Mouse (Mus musculus): ENCODE results near the gene Ccdc141.
"Not testable (repeated sequence)": the region's sequence is repeated elsewhere in the genome, so short reads cannot be mapped to it uniquely, and the experiment has no call there.

Gene Ccdc141

DNA sequence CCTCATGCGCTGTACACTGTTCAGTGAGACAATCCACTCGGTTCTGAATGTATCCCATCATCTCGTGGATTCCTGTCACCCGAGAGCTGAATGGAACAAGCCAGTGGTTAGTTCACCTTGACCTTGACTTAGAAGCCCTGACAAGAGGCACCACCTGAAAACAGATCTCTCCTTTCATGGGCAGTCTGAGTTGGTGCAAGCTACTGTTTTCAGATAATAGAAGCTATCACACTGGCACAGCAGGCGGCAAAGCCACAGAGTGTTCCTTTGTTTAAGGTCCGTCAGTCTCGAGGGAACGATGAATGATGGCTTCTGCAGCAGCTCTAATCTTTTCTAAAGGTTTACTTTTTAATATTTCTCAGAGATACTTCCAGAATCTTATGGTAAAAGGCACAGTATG, 110.8 kb downstream of the Ccdc141 start:
- no peak for DNase-seq (ENCODE audit: low read depth)

DNA sequence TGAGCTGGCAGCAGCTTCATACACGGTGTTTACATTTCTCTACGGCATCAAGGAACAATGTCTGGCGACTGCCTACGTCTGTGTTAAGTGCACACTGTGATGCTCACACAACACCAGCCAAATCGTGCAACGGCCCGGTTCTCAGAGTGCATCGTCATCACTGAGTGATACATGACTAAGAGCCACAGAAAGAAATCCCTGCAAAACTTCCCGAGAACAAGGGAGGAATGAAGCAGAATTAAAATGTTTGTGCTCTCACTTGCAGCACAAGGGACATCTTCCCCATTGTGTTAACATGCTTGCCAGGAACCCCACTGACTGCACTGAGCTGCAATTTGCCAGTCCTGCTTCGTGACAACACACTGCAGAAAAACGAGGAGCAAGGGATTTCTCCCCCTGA, 114.1 kb downstream of the Ccdc141 start:
- no peak for DNase-seq (ENCODE audit: low read depth)

GRCm38 (mm10) chr2:77042912-77043311, 127.5 kb downstream of the Ccdc141 start:
- DNase-seq (ENCODE audit: low read depth), result no peak

DNA sequence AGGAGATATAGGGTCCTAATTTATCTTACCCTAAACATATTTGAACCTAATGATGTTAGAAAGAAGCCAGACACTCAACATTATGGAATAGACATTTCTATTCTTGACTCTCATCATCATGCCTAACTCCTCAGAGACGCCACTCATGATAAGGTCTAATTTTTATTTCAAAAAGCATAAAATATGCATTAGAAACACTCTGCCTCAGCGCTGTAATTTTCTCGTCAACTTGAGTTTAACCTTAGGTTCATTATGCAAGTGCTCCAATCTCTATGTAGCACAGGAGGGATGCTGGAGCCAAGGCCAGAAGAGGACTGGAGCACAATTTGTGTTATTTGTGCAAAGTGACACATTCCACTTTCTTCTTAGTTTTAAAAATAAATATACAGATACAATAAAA, 130.8 kb downstream of the Ccdc141 start:
- DNase-seq (ENCODE audit: low read depth), result no peak

- no peak for DNase-seq (ENCODE audit: low read depth)
These were observed 131.2 kb downstream of the Ccdc141 start for GRCm38 (mm10) chr2:77039281-77039680.

DNA sequence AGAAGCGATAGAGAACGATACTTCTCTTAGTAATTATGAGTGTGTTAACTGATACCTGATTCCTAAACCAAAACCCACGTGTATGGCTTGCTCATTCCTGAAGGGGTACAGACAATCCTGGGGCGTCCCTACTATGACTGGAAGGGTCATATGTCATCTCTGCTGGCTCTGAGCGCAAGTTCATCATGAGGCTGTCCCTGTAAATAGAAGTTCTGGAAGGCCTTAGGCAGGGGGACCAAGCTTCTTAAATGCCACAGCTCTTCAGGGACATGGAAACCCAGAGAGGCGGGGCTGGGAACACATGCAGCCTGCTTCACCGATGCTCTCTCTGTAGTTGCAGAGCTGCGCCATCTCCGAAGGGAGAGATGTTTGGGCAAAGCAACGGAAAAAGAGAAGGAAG, 133.2 kb downstream of the Ccdc141 start:
- DNase-seq (ENCODE audit: low read depth), result no peak

DNA sequence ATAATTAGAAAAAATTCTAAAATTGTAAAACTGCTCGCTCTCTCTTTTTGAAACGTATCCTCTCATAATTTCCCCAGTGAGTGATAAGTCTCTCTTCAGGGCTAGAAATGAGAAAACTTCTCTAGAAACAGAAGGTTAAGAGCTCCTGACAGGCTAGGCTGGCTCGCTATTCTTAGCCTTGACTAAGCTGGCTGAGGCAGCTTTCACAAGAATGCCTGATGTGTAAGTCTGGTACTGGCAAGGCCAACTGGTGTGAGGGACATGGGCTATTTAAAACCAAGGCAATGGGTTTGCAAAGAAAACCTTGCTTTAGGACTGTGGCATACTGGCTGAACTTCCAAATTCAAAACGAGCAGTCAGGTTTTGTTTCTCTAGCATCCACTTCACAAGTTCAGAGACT, 136.3 kb downstream of the Ccdc141 start:
- no peak for DNase-seq (ENCODE audit: low read depth)

DNA sequence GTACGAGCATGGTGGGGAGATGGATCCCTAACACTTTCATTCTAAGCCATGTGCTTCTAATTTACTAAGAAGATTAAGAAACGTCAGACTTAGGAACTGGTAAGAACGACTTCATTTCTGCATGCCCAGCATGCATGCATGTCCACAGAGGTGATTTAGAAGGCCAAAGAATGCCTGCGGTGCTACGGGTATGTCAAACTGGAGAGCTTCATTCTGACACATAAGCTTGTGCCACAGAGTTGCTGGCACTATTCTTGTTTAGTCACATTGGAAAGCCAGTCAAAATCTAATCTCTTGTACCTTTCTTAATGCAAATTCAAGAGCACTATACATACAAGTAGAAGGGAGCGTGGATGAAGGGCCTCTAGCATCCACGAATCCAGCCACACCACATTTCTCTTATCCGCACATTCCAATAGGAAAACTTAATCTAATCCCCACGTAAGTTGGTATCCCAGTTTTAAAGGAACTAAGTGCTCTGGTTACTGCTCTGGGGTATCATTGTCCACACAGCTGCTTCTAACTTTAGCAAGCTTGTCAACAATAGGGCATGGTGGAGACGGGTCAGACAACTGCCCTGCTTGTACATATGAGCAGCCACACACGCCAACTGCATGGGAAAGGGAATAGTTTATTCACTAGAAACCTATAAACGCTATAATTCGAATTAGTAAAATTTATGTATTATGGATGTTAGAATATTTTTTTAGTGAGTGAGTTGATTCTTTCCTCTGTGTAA, 136.9 kb downstream of the Ccdc141 start:
- DNase-seq (ENCODE audit: low read depth), result no peak

GRCm38 (mm10) chr2:77020649-77021048, 149.8 kb downstream of the Ccdc141 start:
- DNase-seq (ENCODE audit: low read depth), result no peak

DNA sequence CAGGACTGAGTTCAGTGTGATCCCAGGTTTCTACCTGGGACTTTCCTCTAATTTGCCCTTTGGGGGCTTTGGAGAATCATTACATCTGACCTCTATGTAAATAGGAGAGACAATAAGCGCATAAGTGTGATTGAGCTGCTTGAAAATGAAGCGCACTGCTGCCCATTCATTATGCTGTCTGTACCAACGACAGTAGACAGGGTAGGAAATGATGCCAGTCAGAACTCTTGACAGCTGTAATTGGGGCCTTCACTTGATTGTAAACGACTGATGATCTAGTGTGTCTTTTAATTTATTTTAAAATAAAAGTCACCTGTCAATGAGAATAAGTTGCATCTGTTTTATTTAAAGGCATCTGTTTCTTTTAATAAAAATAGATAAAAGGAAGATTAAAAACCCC, 152.7 kb downstream of the Ccdc141 start:
- no peak for DNase-seq (ENCODE audit: low read depth)

DNA sequence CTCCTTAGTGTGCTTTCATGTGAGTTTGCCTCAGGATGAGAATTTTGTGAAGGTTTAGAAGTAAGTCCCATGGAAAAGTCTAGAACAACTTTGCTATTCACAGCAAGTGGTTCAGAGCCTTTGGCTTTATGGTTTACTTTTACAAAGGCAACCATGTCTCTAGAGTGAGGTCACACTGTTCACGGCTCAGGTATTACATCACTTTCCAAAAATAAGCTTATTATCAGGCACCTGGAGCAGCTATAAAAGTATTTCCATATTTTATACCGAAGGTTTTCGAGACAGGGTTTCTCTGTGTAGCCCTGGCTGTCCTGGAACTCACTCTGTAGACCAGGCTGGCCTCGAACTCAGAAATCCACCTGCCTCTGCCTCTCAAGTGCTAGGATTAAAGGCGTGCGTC, 157.0 kb downstream of the Ccdc141 start:
- not testable (repeated sequence) for DNase-seq (ENCODE audit: low read depth)

- DNase-seq (ENCODE audit: low read depth), result no peak
These were observed 158.5 kb downstream of the Ccdc141 start for GRCm38 (mm10) chr2:77011981-77012380.

DNA sequence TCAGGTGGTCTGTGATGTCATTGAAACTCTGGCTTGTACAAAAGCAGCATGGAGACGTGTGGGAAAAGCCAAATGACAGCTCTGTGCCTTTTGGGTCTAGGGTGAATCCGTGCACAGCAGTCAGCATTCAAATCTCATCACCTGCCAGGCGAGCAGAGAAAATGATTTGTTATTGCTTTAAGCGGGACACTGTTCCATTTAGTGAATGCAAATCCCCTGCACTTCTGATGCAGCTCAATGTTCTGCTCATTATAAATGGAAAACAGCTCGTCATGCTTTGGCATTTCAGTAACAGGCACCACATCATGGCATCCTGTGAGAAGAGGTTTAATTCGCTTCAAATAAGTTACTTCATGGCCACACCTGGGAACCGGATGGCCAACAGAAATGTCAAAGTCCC, 163.4 kb downstream of the Ccdc141 start:
- DNase-seq (ENCODE audit: low read depth), result no peak

DNA sequence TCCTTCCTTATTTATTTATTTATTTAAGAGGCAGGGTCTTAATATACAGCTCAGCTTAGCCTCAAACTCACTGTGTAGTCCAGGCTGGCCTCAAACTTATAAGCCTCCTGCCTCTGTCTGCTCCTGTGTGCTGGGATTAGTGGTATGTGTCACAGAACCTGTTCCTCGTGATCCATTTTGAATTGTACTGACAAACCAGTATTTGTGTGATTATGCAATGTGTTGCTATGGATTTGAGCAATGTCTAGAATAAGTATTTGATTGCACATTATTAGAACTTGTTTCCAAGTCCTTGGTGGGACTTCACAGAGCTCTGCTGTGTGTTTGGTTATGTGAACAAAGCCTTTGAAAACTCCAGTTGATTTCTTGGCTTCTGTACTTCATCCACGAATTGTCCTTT, 167.3 kb downstream of the Ccdc141 start:
- DNase-seq (ENCODE audit: low read depth), result no peak

DNA sequence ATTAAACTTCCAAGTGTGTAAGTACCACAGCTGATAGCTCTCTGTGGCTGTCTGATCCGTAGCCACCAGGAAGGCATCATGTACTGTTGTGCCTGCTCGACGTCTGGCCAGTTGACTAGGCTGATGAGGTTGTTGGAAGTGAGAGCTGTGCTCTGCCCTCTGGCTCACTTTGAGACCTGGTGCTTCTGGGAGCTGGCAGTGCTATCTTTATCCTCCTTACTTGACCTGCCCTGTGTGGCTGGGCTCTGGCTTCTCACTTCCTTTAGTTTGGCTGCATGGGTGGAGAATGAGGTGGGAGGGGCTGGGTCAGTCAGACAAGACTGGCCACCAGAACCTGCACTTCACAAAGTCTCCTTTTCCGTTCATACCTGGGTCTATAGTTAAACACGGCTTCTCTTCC, 172.1 kb downstream of the Ccdc141 start:
- no peak for DNase-seq (ENCODE audit: low read depth)

DNA sequence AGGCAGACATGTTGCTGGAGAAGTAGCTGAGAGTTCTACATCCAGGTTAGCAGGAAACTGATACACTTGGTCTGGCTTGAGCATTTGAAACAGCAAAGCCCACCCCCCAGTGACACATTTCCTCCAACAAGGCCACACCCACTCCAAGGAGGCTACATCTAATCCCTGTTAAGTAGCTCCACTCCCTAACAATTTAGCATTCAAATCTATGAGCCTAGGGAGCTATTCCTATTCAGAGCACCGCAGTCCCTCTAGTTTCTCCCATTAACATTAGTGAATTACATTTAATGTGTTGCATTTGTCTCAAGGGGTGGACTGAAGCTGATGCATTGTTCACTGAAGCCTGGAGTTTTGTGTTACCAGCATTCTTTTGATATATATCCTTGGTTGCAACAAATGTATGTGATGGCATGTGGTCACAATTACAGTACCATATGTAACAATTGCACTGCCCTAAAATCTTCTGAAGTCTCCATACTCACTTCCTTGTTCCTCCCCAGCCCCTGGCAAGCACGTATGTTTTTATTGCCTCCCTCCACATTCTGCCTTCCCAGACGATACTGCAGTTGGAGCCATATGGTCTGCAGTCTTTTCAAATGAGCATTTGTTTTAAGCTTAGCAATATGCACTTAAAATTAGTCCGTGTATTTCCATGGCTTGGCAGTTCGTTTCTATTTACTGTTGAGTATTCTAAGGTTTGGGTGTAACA, 177.8 kb downstream of the Ccdc141 start:
- DNase-seq (ENCODE audit: low read depth), result no peak

GRCm38 (mm10) chr2:76987317-76987716, 183.1 kb downstream of the Ccdc141 start:
- DNase-seq (ENCODE audit: low read depth), result no peak

- DNase-seq (ENCODE audit: low read depth), result no peak
These were observed 186.1 kb downstream of the Ccdc141 start for GRCm38 (mm10) chr2:76984384-76984783.

DNA sequence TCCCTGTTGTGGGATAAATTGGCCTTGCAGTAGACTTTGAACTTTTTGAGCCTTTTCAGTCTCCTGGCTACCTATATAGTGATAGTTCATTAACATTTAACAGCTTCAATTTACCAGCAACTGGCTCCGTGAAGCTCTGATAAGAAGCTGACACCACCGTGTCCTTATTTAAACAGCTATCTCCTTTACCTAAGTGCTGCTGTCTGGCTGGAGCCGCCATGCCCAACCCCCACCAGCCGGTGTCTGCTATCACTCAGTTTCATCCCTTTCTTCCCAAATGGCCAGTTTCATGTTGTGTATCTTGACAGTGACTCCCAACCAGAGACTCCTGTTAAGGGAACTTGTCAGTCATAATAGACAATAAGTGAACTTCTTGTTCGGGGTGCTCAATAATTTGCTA, 186.8 kb downstream of the Ccdc141 start:
- no peak for DNase-seq (ENCODE audit: low read depth)

GRCm38 (mm10) chr2:76982391-76983145, 187.9 kb downstream of the Ccdc141 start, which contains the start of gene Ttn:
Ttn (minus strand) TSS chr2:76982547.
- no peak for DNase-seq (ENCODE audit: low read depth)

GRCm38 (mm10) chr2:76981717-76982116, 188.7 kb downstream of the Ccdc141 start:
- DNase-seq (ENCODE audit: low read depth), result no peak

- DNase-seq (ENCODE audit: low read depth), result no peak
These were observed 190.3 kb downstream of the Ccdc141 start for GRCm38 (mm10) chr2:76980146-76980545.

GRCm38 (mm10) chr2:76977650-76978049, 192.8 kb downstream of the Ccdc141 start:
- DNase-seq (ENCODE audit: low read depth), result no peak
